8 mouse cellular contexts compared by ENCODE assay signal in genomic region chr5:129895198-129896088, GRCm38 (mm10). TPM values are rescaled to one million over a fixed set of nuclear protein-coding genes. Genes with fewer than 3 reads are reported as not detected.
DNase-seq lines count a peak whose midpoint lies in the region; ATAC-seq and TF ChIP-seq lines count a peak whose summit lies in the region.

Gene Zbed5, plus strand, starts transcription at chr5:129895723.

- H3K36me3 ChIP-seq in heart, embryonic 12.5 days, result no peaks in the 10 kb centered on the region
- H3K36me3 ChIP-seq in kidney, postnatal 0 days (ENCODE audit: insufficient read depth, low read length), result no peaks in the 10 kb centered on the region
- H3K36me3 ChIP-seq in liver, embryonic 11.5 days (ENCODE audit: control insufficient read depth, insufficient read depth, low read length), result no peaks in the 10 kb centered on the region
- H3K36me3 ChIP-seq in stomach, embryonic 14.5 days (ENCODE audit: control insufficient read depth, insufficient read depth, low read length), result no peaks in the 10 kb centered on the region

- H3K9ac ChIP-seq in heart, embryonic 12.5 days, result peak within 1 kb of the TSS; percentile 69
- peak within 1 kb of the TSS; percentile 53 for H3K9ac ChIP-seq in kidney, postnatal 0 days (ENCODE audit: low read depth, low read length)
- peak within 1 kb of the TSS; percentile 59; the same call in 1 of the 2 replicates for H3K9ac ChIP-seq in liver, embryonic 11.5 days (ENCODE audit: low read depth, low read length)
- H3K9ac ChIP-seq in stomach, embryonic 14.5 days (replicated peaks; ENCODE audit: low read depth, low read length), result peak within 1 kb of the TSS; percentile 50

- peaks cover 7% of the 10 kb centered on the region; the same call in 1 of the 2 replicates for H3K4me1 ChIP-seq in heart, embryonic 12.5 days (replicated peaks)
- H3K4me1 ChIP-seq in kidney, postnatal 0 days (replicated peaks; ENCODE audit: insufficient read depth, low read length), result 0 out of 2 replicates have a peak, but pooled peaks cover 6% of the 10 kb centered on the region
- peaks cover 7% of the 10 kb centered on the region; the same call in 1 of the 2 replicates for H3K4me1 ChIP-seq in liver, embryonic 11.5 days (replicated peaks; ENCODE audit: control insufficient read depth, insufficient read depth, low read length)
- 0 out of 2 replicates have a peak, but pooled peaks cover 6% of the 10 kb centered on the region for H3K4me1 ChIP-seq in stomach, embryonic 14.5 days (ENCODE audit: control insufficient read depth, insufficient read depth, low read length)

- 2% methylated on average over 44 of the region's 44 CpGs for WGBS in heart, embryonic 12.5 days
- WGBS in kidney, postnatal 0 days, result 2% methylated on average over 44 of the region's 44 CpGs
- WGBS in liver, embryonic 11.5 days, result 2% methylated on average over 44 of the region's 44 CpGs
- 2% methylated on average over 44 of the region's 44 CpGs for WGBS in stomach, embryonic 14.5 days

- peak within 1 kb of the TSS; percentile 65 for H3K4me3 ChIP-seq in heart, embryonic 12.5 days
- H3K4me3 ChIP-seq in kidney, postnatal 0 days (replicated peaks; ENCODE audit: low read depth, low read length), result peak within 1 kb of the TSS; percentile 66
- peak within 1 kb of the TSS; percentile 77 for H3K4me3 ChIP-seq in liver, embryonic 11.5 days (ENCODE audit: low read depth, low read length)
- H3K4me3 ChIP-seq in stomach, embryonic 14.5 days (ENCODE audit: low read depth, low read length), result peak within 1 kb of the TSS; percentile 69

- H3K9me3 ChIP-seq in heart, embryonic 12.5 days (replicated peaks), result no peaks in the 10 kb centered on the region
- H3K9me3 ChIP-seq in kidney, postnatal 0 days (replicated peaks; ENCODE audit: low read length), result no peaks in the 10 kb centered on the region
- H3K9me3 ChIP-seq in liver, embryonic 11.5 days (ENCODE audit: control insufficient read depth, low read length), result no peaks in the 10 kb centered on the region
- H3K9me3 ChIP-seq in stomach, embryonic 14.5 days (ENCODE audit: control insufficient read depth, low read depth, low read length), result no peaks in the 10 kb centered on the region

- peak; percentile 93 for DNase-seq in CD4-positive helper T cell, adult 2 months (ENCODE audit: low read depth, low spot score)
- DNase-seq in brain, embryonic 18.5 days (ENCODE audit: low read depth, low spot score), result peak; percentile 88
- DNase-seq in kidney, postnatal 0 days (ENCODE audit: low spot score), result peak; percentile 98
- DNase-seq in liver, embryonic 11.5 days (ENCODE audit: low spot score), result peak; percentile 80
- DNase-seq in naive thymus-derived CD4-positive, alpha-beta T cell, adult 2 months (ENCODE audit: low read depth), result peak; percentile 90

- ATAC-seq in erythroid progenitor cell, adult 5-6 weeks (replicated peaks; ENCODE audit: low FRiP score, poor library complexity, severe bottlenecking), result peak; percentile 100
- peak; percentile 98 for ATAC-seq in heart, embryonic 12.5 days (ENCODE audit: insufficient number of reproducible peaks, low FRiP score)
- peak; percentile 97 for ATAC-seq in kidney, postnatal 0 days (replicated peaks; ENCODE audit: low FRiP score, low read depth)
- ATAC-seq in liver, embryonic 11.5 days (replicated peaks; ENCODE audit: low FRiP score), result peak; percentile 100
- ATAC-seq in stomach, embryonic 14.5 days (ENCODE audit: insufficient number of reproducible peaks, insufficient read depth, low FRiP score, low read depth), result peak; percentile 99

- H3K27ac ChIP-seq in heart, embryonic 12.5 days (ENCODE audit: poor library complexity, severe bottlenecking), result no peak within 1 kb of the TSS
- H3K27ac ChIP-seq in kidney, postnatal 0 days, result no peak within 1 kb of the TSS
- no peak within 1 kb of the TSS for H3K27ac ChIP-seq in liver, embryonic 11.5 days (ENCODE audit: low read depth, low read length)
- H3K27ac ChIP-seq in stomach, embryonic 14.5 days (ENCODE audit: low read length), result no peak within 1 kb of the TSS

- no peak for TF ChIP-seq CTCF in kidney, postnatal 0 days (IDR thresholded peaks at IDR 0.05; ENCODE audit: low read depth)

- H3K4me2 ChIP-seq in heart, embryonic 12.5 days, result peak within 1 kb of the TSS; percentile 88
- peak within 1 kb of the TSS; percentile 86 for H3K4me2 ChIP-seq in kidney, postnatal 0 days (ENCODE audit: low read length)
- peak within 1 kb of the TSS; percentile 98 for H3K4me2 ChIP-seq in liver, embryonic 11.5 days
- H3K4me2 ChIP-seq in stomach, embryonic 14.5 days (replicated peaks; ENCODE audit: low read depth, low read length), result peak within 1 kb of the TSS; percentile 84

- no peaks in the 10 kb centered on the region for H3K27me3 ChIP-seq in heart, embryonic 12.5 days (replicated peaks)
- no peaks in the 10 kb centered on the region for H3K27me3 ChIP-seq in kidney, postnatal 0 days (ENCODE audit: insufficient read depth, low read length)
- no peaks in the 10 kb centered on the region for H3K27me3 ChIP-seq in liver, embryonic 11.5 days (replicated peaks; ENCODE audit: control insufficient read depth, insufficient read depth, low read length)
- no peaks in the 10 kb centered on the region for H3K27me3 ChIP-seq in stomach, embryonic 14.5 days (ENCODE audit: control insufficient read depth, insufficient read depth, low read length)

RNA-seq across cellular contexts. Expression of gene Zbed5, which starts in this region (rescaled TPM):
- 3.4 TPM in 1 of 2 replicates, not detected in the other for total RNA-seq in erythroid progenitor cell, adult 5-6 weeks (2015; ENCODE audit: low replicate concordance)
- total RNA-seq in erythroid progenitor cell, adult 5-6 weeks (2017; ENCODE audit: low replicate concordance), result 0.51 TPM in 1 of 2 replicates, not detected in the other
- polyA plus RNA-seq in heart, embryonic 12.5 days (2016; fragmentation: Nextera tagmentation; extraction: Ambion mirVana), result 3.5 and 4.5 TPM in 2 replicates
- 6.1 and 6.6 TPM in 2 replicates for polyA plus RNA-seq in kidney, postnatal 0 days (2015; fragmentation: Nextera tagmentation; extraction: Ambion mirVana)
- 3.8 and 4.9 TPM in 2 replicates for polyA plus RNA-seq in liver, embryonic 11.5 days (2014; fragmentation: Nextera tagmentation; extraction: Ambion mirVana)
- 5.7 and 6.1 TPM in 2 replicates for polyA plus RNA-seq in stomach, embryonic 14.5 days (2014; fragmentation: Nextera tagmentation; extraction: Ambion mirVana)
